Mouse (Mus musculus): ENCODE data around the gene Tead1. TPM values are rescaled to one million over a fixed set of nuclear protein-coding genes. Genes with fewer than 3 reads are reported as not detected.

Gene Tead1
- polyA plus RNA-seq, 1 experiment from 2014 or later: 32.3 TPM

GRCm38 (mm10) chr7:112662398-112663313 lies 16.5 kb upstream of the Tead1 start:
- Histone ChIP-seq H3K9me3 (replicated peaks) (no peaks in the 10 kb centered on the region), H3K27ac (peak overlapping the region; percentile 88), H3K4me3 (peak overlapping the region; percentile 31), H3K9ac (peak overlapping the region; percentile 29), H3K27me3 (no peaks in the 10 kb centered on the region), H3K4me2 (peak overlapping the region; percentile 51), H3K4me1 (replicated peaks) (peaks cover 59% of the 10 kb centered on the region), H3K36me3 (no peaks in the 10 kb centered on the region)
- 36% methylated on average over 12 of the region's 12 CpGs for WGBS
- no peak for ATAC-seq (replicated peaks; ENCODE audit: insufficient number of reproducible peaks, insufficient read depth, low FRiP score, low read depth)

GRCm38 (mm10) chr7:112663314-112663966 lies 15.7 kb upstream of the Tead1 start:
- Histone ChIP-seq H3K9ac (peak overlapping the region; percentile 29), H3K4me1 (replicated peaks) (peaks cover 51% of the 10 kb centered on the region), H3K4me3 (peak overlapping the region; percentile 31), H3K9me3 (replicated peaks) (no peaks in the 10 kb centered on the region), H3K36me3 (no peaks in the 10 kb centered on the region), H3K4me2 (peak overlapping the region; percentile 51), H3K27ac (peak overlapping the region; percentile 88), H3K27me3 (no peaks in the 10 kb centered on the region)
- 0 out of 2 replicates have a peak, but pooled peaks have one; percentile 19 for ATAC-seq (replicated peaks; ENCODE audit: insufficient number of reproducible peaks, insufficient read depth, low FRiP score, low read depth)
- WGBS: 19% methylated on average over 6 of the region's 6 CpGs

GRCm38 (mm10) chr7:112669993-112670392 lies 9.1 kb upstream of the Tead1 start:
- Histone ChIP-seq H3K4me1 (replicated peaks) (peaks cover 7% of the 10 kb centered on the region; the same call in 1 of the 2 replicates), H3K27ac (no peak overlapping the region), H3K36me3 (no peaks in the 10 kb centered on the region), H3K27me3 (no peaks in the 10 kb centered on the region), H3K4me2 (no peak overlapping the region), H3K9me3 (replicated peaks) (no peaks in the 10 kb centered on the region), H3K4me3 (no peak overlapping the region), H3K9ac (no peak overlapping the region)
- WGBS: 85% methylated on average over 2 of the region's 2 CpGs
- no peak for ATAC-seq (replicated peaks; ENCODE audit: insufficient number of reproducible peaks, insufficient read depth, low FRiP score, low read depth)

- peak overlapping the region; percentile 71 for H3K9ac ChIP-seq
- H3K27ac ChIP-seq: peak overlapping the region; percentile 99
- no peaks in the 10 kb centered on the region for H3K36me3 ChIP-seq
- peak; percentile 66 for ATAC-seq (replicated peaks; ENCODE audit: insufficient number of reproducible peaks, insufficient read depth, low FRiP score, low read depth)
- peak overlapping the region; percentile 86 for H3K4me3 ChIP-seq
- peaks cover 31% of the 10 kb centered on the region for H3K4me1 ChIP-seq (replicated peaks)
- H3K4me2 ChIP-seq: peak overlapping the region; percentile 81
- no peaks in the 10 kb centered on the region for H3K9me3 ChIP-seq (replicated peaks)
- WGBS: under 1% methylated on average over 44 of the region's 44 CpGs
- no peaks in the 10 kb centered on the region for H3K27me3 ChIP-seq
Observed at GRCm38 (mm10) chr7:112678418-112679170, 524 bp upstream of the Tead1 start.

- H3K9me3 ChIP-seq (replicated peaks): no peaks in the 10 kb centered on the region
- H3K4me3 ChIP-seq: peak overlapping the region; percentile 86
- H3K27me3 ChIP-seq: no peaks in the 10 kb centered on the region
- peak overlapping the region; percentile 99 for H3K27ac ChIP-seq
- no peaks in the 10 kb centered on the region for H3K36me3 ChIP-seq
- peak overlapping the region; percentile 81 for H3K4me2 ChIP-seq
- WGBS: under 1% methylated on average over 95 of the region's 95 CpGs
- H3K4me1 ChIP-seq (replicated peaks): peaks cover 34% of the 10 kb centered on the region
- peak; percentile 64 for ATAC-seq (replicated peaks; ENCODE audit: insufficient number of reproducible peaks, insufficient read depth, low FRiP score, low read depth)
- peak overlapping the region; percentile 88 for H3K9ac ChIP-seq
Observed at GRCm38 (mm10) chr7:112679513-112680245, 561 bp downstream of the Tead1 start.

GRCm38 (mm10) chr7:112680498-112681251 lies 1.6 kb downstream of the Tead1 start:
- ATAC-seq (replicated peaks; ENCODE audit: insufficient number of reproducible peaks, insufficient read depth, low FRiP score, low read depth): no peak
- peak overlapping the region; percentile 88 for H3K9ac ChIP-seq
- H3K27ac ChIP-seq: peak overlapping the region; percentile 99
- H3K9me3 ChIP-seq (replicated peaks): no peaks in the 10 kb centered on the region
- 0% methylated on average over 22 of the region's 22 CpGs for WGBS
- peaks cover 44% of the 10 kb centered on the region for H3K4me1 ChIP-seq (replicated peaks)
- no peaks in the 10 kb centered on the region for H3K27me3 ChIP-seq
- H3K4me3 ChIP-seq: peak overlapping the region; percentile 86
- H3K4me2 ChIP-seq: peak overlapping the region; percentile 81
- H3K36me3 ChIP-seq: no peaks in the 10 kb centered on the region

GRCm38 (mm10) chr7:112684626-112685561 lies 5.8 kb downstream of the Tead1 start:
- H3K9ac ChIP-seq: peak overlapping the region; percentile 35
- no peaks in the 10 kb centered on the region for H3K27me3 ChIP-seq
- H3K27ac ChIP-seq: peak overlapping the region; percentile 69
- 10% methylated on average over 23 of the region's 23 CpGs for WGBS
- H3K36me3 ChIP-seq: no peaks in the 10 kb centered on the region
- H3K4me2 ChIP-seq: peak overlapping the region; percentile 48
- ATAC-seq (replicated peaks; ENCODE audit: insufficient number of reproducible peaks, insufficient read depth, low FRiP score, low read depth): no peak
- H3K4me3 ChIP-seq: peak overlapping the region; percentile 16
- H3K9me3 ChIP-seq (replicated peaks): no peaks in the 10 kb centered on the region
- H3K4me1 ChIP-seq (replicated peaks): peaks cover 81% of the 10 kb centered on the region

- Histone ChIP-seq H3K27me3 (no peaks in the 10 kb centered on the region), H3K4me2 (no peak overlapping the region), H3K27ac (peak overlapping the region; percentile 11; the same call in 1 of the 2 replicates), H3K36me3 (no peaks in the 10 kb centered on the region), H3K9ac (no peak overlapping the region), H3K4me3 (no peak overlapping the region), H3K9me3 (replicated peaks) (no peaks in the 10 kb centered on the region), H3K4me1 (replicated peaks) (peaks cover 92% of the 10 kb centered on the region)
- ATAC-seq (replicated peaks; ENCODE audit: insufficient number of reproducible peaks, insufficient read depth, low FRiP score, low read depth): no peak
- 53% methylated on average over 3 of the region's 3 CpGs for WGBS
Observed at GRCm38 (mm10) chr7:112685993-112686392, 6.9 kb downstream of the Tead1 start.

- Histone ChIP-seq H3K9ac (no peak overlapping the region), H3K4me2 (no peak overlapping the region), H3K4me1 (replicated peaks) (peaks cover 97% of the 10 kb centered on the region), H3K27me3 (no peaks in the 10 kb centered on the region), H3K27ac (no peak overlapping the region), H3K9me3 (replicated peaks) (no peaks in the 10 kb centered on the region), H3K36me3 (no peaks in the 10 kb centered on the region), H3K4me3 (no peak overlapping the region)
- 38% methylated on average over 10 of the region's 10 CpGs for WGBS
- no peak for ATAC-seq (replicated peaks; ENCODE audit: insufficient number of reproducible peaks, insufficient read depth, low FRiP score, low read depth)
Observed at GRCm38 (mm10) chr7:112686586-112686985, 7.5 kb downstream of the Tead1 start.
